Mouse (Mus musculus) kidney, postnatal 0 days (tissue): ENCODE results near the gene Fam8a1. TPM values are rescaled to one million over a fixed set of nuclear protein-coding genes. Genes with fewer than 3 reads are reported as not detected.

Experiments
- ATAC-seq: fragments of 200-750 bp; cut with Nextera tagmentation; replicated peaks from 2 replicates; pipeline ENCODE4 v1.8.0; 2017; ENCODE audit warnings: low read depth, moderate number of reproducible peaks, moderate TSS enrichment, moderate library complexity; ENCODE audit not compliant: low FRiP score
- DNase-seq: peaks from one replicate; pipeline ENCODE4 v3.0.0-alpha.2; 2016; ENCODE audit warnings: low spot score
- H3K27ac ChIP-seq: fragments of 300-500 bp; sonication (generic); 2 replicates; pipeline ENCODE4 v1.5.1; 2014; ENCODE audit warnings: mild to moderate bottlenecking
- H3K27me3 ChIP-seq: fragments of 300-500 bp; sonication (generic); 2 replicates; pipeline ENCODE4 v1.6.1; 2014; ENCODE audit warnings: low read length, mixed read lengths; ENCODE audit not compliant: insufficient read depth
- H3K36me3 ChIP-seq: fragments of 300-500 bp; sonication (generic); 2 replicates; pipeline ENCODE4 v1.6.1; 2014; ENCODE audit warnings: low read length, mixed read lengths; ENCODE audit not compliant: insufficient read depth
- H3K4me1 ChIP-seq: fragments of 300-500 bp; sonication (generic); replicated peaks from 2 replicates; pipeline ENCODE4 v1.6.1; 2014; ENCODE audit warnings: antibody characterized with exemption, low read length, mixed read lengths; ENCODE audit not compliant: insufficient read depth
- H3K4me2 ChIP-seq: fragments of 300-500 bp; sonication (generic); 2 replicates; pipeline ENCODE4 v1.6.1; 2014; ENCODE audit warnings: mild to moderate bottlenecking, low read length, moderate library complexity, mixed read lengths
- H3K4me3 ChIP-seq: fragments of 300-500 bp; sonication (generic); replicated peaks from 2 replicates; pipeline ENCODE4 v1.5.1; 2014; ENCODE audit warnings: low read depth, low read length
- H3K9ac ChIP-seq: fragments of 300-500 bp; sonication (generic); 2 replicates; pipeline ENCODE4 v1.6.1; 2014; ENCODE audit warnings: low read depth, low read length
- H3K9me3 ChIP-seq: fragments of 300-500 bp; sonication (generic); replicated peaks from 2 replicates; pipeline ENCODE4 v1.6.1; 2016; ENCODE audit warnings: low read length, inconsistent platforms, mixed read lengths
- CTCF ChIP-seq: IDR thresholded peaks from 2 replicates; pipeline ENCODE4 v1.5.1; 2016; ENCODE audit warnings: antibody characterized with exemption, low read depth, mild to moderate bottlenecking, moderate library complexity
- WGBS: fragments of 180-500 bp; shearing (Covaris S2); extraction: QIAGEN DNeasy Blood & Tissue Kit; methylation state at CpG from one replicate; pipeline ENCODE4 v1.1.7; 2014; 5-methylcytosine and 5-hydroxymethylcytosine counted together
- polyA plus RNA-seq: library from polyadenylated mRNA; unstranded; fragments of >200 nt; fragmentation: Nextera tagmentation; extraction: Ambion mirVana; gene quantifications from 2 replicates; pipeline ENCODE4 v1.2.1, GENCODE M21; 2015

Gene Fam8a1
- polyA plus RNA-seq, 1 experiment from 2014 or later: 13.3 TPM

GRCm38 (mm10) chr13:46632796-46633195 lies 36.5 kb upstream of the Fam8a1 start:
- no peak for TF ChIP-seq CTCF
- Histone ChIP-seq H3K4me3 (no peak overlapping the region), H3K27ac (no peak overlapping the region), H3K36me3 (no peaks in the 10 kb centered on the region), H3K4me1 (no peaks in the 10 kb centered on the region), H3K27me3 (no peaks in the 10 kb centered on the region), H3K9me3 (no peaks in the 10 kb centered on the region), H3K4me2 (no peak overlapping the region), H3K9ac (no peak overlapping the region)
- WGBS: 55% methylated on average over 4 of the region's 4 CpGs
- ATAC-seq: no peak
- no peak for DNase-seq

GRCm38 (mm10) chr13:46633320-46634132 lies 35.8 kb upstream of the Fam8a1 start:
- no peak for TF ChIP-seq CTCF
- 38% methylated on average over 18 of the region's 18 CpGs for WGBS
- H3K4me2 ChIP-seq: peak overlapping the region; percentile 7; the same call in 1 of the 2 replicates
- ATAC-seq: no peak
- H3K27me3 ChIP-seq: no peaks in the 10 kb centered on the region
- H3K36me3 ChIP-seq: no peaks in the 10 kb centered on the region
- no peaks in the 10 kb centered on the region for H3K4me1 ChIP-seq
- H3K9ac ChIP-seq: no peak overlapping the region
- H3K9me3 ChIP-seq: no peaks in the 10 kb centered on the region
- DNase-seq: peak; percentile 19
- H3K27ac ChIP-seq: no peak overlapping the region
- H3K4me3 ChIP-seq: no peak overlapping the region

GRCm38 (mm10) chr13:46634133-46634488 lies 35.2 kb upstream of the Fam8a1 start:
- ATAC-seq: no peak
- no peak for DNase-seq
- H3K36me3 ChIP-seq: no peaks in the 10 kb centered on the region
- no peak overlapping the region for H3K4me3 ChIP-seq
- no peak overlapping the region for H3K9ac ChIP-seq
- H3K9me3 ChIP-seq: no peaks in the 10 kb centered on the region
- peak overlapping the region; percentile 7; the same call in 1 of the 2 replicates for H3K4me2 ChIP-seq
- H3K4me1 ChIP-seq: no peaks in the 10 kb centered on the region
- no peak for TF ChIP-seq CTCF
- WGBS: 50% methylated on average over 6 of the region's 6 CpGs
- H3K27ac ChIP-seq: no peak overlapping the region
- no peaks in the 10 kb centered on the region for H3K27me3 ChIP-seq

GRCm38 (mm10) chr13:46640608-46641468 lies 28.5 kb upstream of the Fam8a1 start:
- 86% methylated on average over 10 of the region's 10 CpGs for WGBS
- H3K9me3 ChIP-seq: no peaks in the 10 kb centered on the region
- H3K4me3 ChIP-seq: no peak overlapping the region
- ATAC-seq (no peak), DNase-seq (no peak)
- H3K4me1 ChIP-seq: no peaks in the 10 kb centered on the region
- no peak for TF ChIP-seq CTCF
- H3K27me3 ChIP-seq: no peaks in the 10 kb centered on the region
- H3K4me2 ChIP-seq: no peak overlapping the region
- no peak overlapping the region for H3K27ac ChIP-seq
- H3K36me3 ChIP-seq: no peaks in the 10 kb centered on the region
- no peak overlapping the region for H3K9ac ChIP-seq

GRCm38 (mm10) chr13:46642318-46642717 lies 27.0 kb upstream of the Fam8a1 start:
- peak; percentile 48 for TF ChIP-seq CTCF
- Histone ChIP-seq H3K27me3 (no peaks in the 10 kb centered on the region), H3K27ac (no peak overlapping the region), H3K4me2 (no peak overlapping the region), H3K36me3 (no peaks in the 10 kb centered on the region), H3K9ac (no peak overlapping the region), H3K4me1 (no peaks in the 10 kb centered on the region), H3K4me3 (no peak overlapping the region), H3K9me3 (no peaks in the 10 kb centered on the region)
- ATAC-seq: no peak
- DNase-seq: no peak
- 83% methylated on average over 4 of the region's 4 CpGs for WGBS

- ATAC-seq (no peak), DNase-seq (no peak)
- Histone ChIP-seq H3K9me3 (no peaks in the 10 kb centered on the region), H3K27ac (no peak overlapping the region), H3K4me3 (no peak overlapping the region), H3K27me3 (no peaks in the 10 kb centered on the region), H3K4me2 (no peak overlapping the region), H3K9ac (no peak overlapping the region), H3K4me1 (no peaks in the 10 kb centered on the region), H3K36me3 (no peaks in the 10 kb centered on the region)
- 91% methylated on average over 6 of the region's 6 CpGs for WGBS
- TF ChIP-seq CTCF: no peak
Observed at GRCm38 (mm10) chr13:46644175-46644574, 25.1 kb upstream of the Fam8a1 start.
